Mouse (Mus musculus) ES-E14 (cell line): ENCODE data around the gene Zfp398. TPM values are rescaled to one million over a fixed set of nuclear protein-coding genes. Genes with fewer than 3 reads are reported as not detected.

Experiments
- DNase-seq: peaks from one replicate; pipeline ENCODE4 v3.0.0-alpha.2; 2013; ENCODE audit warnings: low read depth, low spot score
- H3K27ac ChIP-seq: 2 replicates; pipeline ENCODE4 v1.5.1; 2012; ENCODE audit warnings: low read depth, mild to moderate bottlenecking, low read length, moderate library complexity, mixed read lengths; ENCODE audit not compliant: poor library complexity, insufficient read depth, severe bottlenecking
- H3K36me3 ChIP-seq: 2 replicates; pipeline ENCODE4 v1.6.1; 2012; ENCODE audit warnings: mild to moderate bottlenecking, low read length, moderate library complexity, mixed read lengths; ENCODE audit not compliant: control insufficient read depth, poor library complexity, insufficient read depth, severe bottlenecking
- H3K4me1 ChIP-seq, 2 experiments: fragments of 150-350 bp in 1 of 2; sonication (generic) in 1 of 2; 2 replicates each; pipeline ENCODE4 v1.6.1; 2012; ENCODE audit warnings: low read length in 2 of 2, mild to moderate bottlenecking in 1 of 2, mixed read lengths in 1 of 2; ENCODE audit not compliant: control insufficient read depth in 2 of 2, insufficient read depth in 2 of 2, poor library complexity in 1 of 2
- H3K4me3 ChIP-seq, 2 experiments: fragments of 150-350 bp in 1 of 2; sonication (generic) in 1 of 2; 2 replicates each; pipeline ENCODE4 v1.5.1; 2012; ENCODE audit warnings: low read length in 2 of 2, low read depth in 1 of 2, mild to moderate bottlenecking in 1 of 2, mixed read lengths in 1 of 2; ENCODE audit not compliant: insufficient read depth in 1 of 2, poor library complexity in 1 of 2, severe bottlenecking in 1 of 2
- H3K9ac ChIP-seq: 2 replicates; pipeline ENCODE4 v1.6.1; 2012; ENCODE audit warnings: low read depth, mild to moderate bottlenecking, low read length, mixed read lengths; ENCODE audit not compliant: poor library complexity, insufficient read depth, severe bottlenecking
- H3K9me3 ChIP-seq: fragments of 150-350 bp; sonication (generic); 2 replicates; pipeline ENCODE4 v1.6.1; 2012; ENCODE audit warnings: low read depth, mild to moderate bottlenecking, low read length; ENCODE audit not compliant: control insufficient read depth, insufficient read depth
- CHD2 ChIP-seq: IDR thresholded peaks from 2 replicates; pipeline ENCODE4 v1.6.1; 2014; ENCODE audit warnings: mild to moderate bottlenecking, low read depth, low read length, inconsistent platforms
- HCFC1 ChIP-seq: IDR thresholded peaks from 2 replicates; pipeline ENCODE4 v1.6.1; 2012; ENCODE audit warnings: low read length, inconsistent platforms, borderline replicate concordance; ENCODE audit not compliant: insufficient read depth
- MAFK ChIP-seq: IDR thresholded peaks from 2 replicates; pipeline ENCODE4 v1.6.1; 2014; ENCODE audit warnings: mild to moderate bottlenecking, low read depth, low read length, inconsistent platforms; ENCODE audit not compliant: insufficient read depth
- ZC3H11A ChIP-seq: IDR thresholded peaks from 2 replicates; pipeline ENCODE4 v1.6.1; 2012; ENCODE audit warnings: low read depth, mild to moderate bottlenecking, inconsistent platforms, low read length, borderline replicate concordance
- ZNF384 ChIP-seq: IDR thresholded peaks from 2 replicates; pipeline ENCODE4 v1.6.1; 2012; ENCODE audit warnings: low read depth, low read length, inconsistent platforms
- in situ Hi-C, 2 experiments: fragments of 600-800 bp; cut with MboI; formaldehyde crosslinking; loops; one replicate each; pipeline ENCODE4 v1.15.1; 2025; ENCODE audit warnings: low sequenced_read_pairs in 2 of 2, inconsistent platforms in 1 of 2; ENCODE audit not compliant: unreplicated experiment in 2 of 2
- total RNA-seq: library from RNA; depleted of rRNA; stranded (reverse); fragments of 300-350 nt; gene quantifications from 2 replicates; pipeline ENCODE4 v1.2.3, GENCODE M21; 2012; rRNA removed

Gene Zfp398
- 3.8 and 4.3 TPM in 2 replicates for total RNA-seq

DNA sequence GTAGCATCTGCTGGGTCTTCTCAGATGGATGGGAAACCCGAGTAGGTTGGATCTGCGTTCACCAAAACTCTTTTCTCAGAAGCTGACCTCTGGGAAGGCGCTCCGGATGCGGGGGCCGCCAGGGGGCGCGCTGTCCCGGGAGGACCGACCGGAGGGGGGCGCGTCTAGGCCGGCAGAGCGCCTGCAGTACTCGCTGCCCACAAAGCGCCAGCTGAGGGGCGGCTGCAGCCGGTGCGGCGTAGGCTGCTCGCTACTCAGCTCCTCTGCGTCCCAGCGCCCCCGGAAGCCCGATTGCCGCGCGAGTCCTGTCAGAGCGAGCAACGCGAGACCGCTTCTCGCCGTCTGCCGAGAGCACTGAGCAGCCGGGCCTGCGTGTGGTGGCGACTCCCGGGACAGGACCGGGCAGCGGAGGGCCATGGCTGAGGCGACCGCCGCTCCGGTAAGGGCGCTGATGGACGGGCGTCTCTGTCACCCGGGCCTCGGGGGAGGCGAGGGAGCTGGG lies at the start of gene Zfp398:
Zfp398 (plus strand) TSS at position 180 of the 502 bp plus-strand sequence.
- H3K9ac ChIP-seq: peak within 1 kb of the TSS; percentile 75
- TF ChIP-seq ZC3H11A: no peak
- no peak for TF ChIP-seq ZNF384
- peak; percentile 69 for TF ChIP-seq HCFC1
- TF ChIP-seq MAFK: no peak
- TF ChIP-seq CHD2: peak; percentile 62; the same call in 1 of the 2 replicates
- H3K36me3 ChIP-seq: no peaks in the 10 kb centered on the region
- peak within 1 kb of the TSS; percentile 82 to 86 for H3K4me3 ChIP-seq
- peak; percentile 80 for DNase-seq
- in situ Hi-C loops: no loop called here
- H3K4me1 ChIP-seq: peaks cover 0 to 2% of the 10 kb centered on the region in 2 experiments; a peak in 1 of 4 replicates
- H3K27ac ChIP-seq: no peak within 1 kb of the TSS
- H3K9me3 ChIP-seq: no peaks in the 10 kb centered on the region

- peaks cover 4 to 5% of the 10 kb centered on the region in 2 experiments; a peak in 3 of 4 replicates for H3K4me1 ChIP-seq
- in situ Hi-C loops: no loop called here
- DNase-seq: peak; percentile 68
Measured at GRCm38 (mm10) chr6:47787941-47788736, 47.3 kb upstream of the Zfp398 start.

DNA sequence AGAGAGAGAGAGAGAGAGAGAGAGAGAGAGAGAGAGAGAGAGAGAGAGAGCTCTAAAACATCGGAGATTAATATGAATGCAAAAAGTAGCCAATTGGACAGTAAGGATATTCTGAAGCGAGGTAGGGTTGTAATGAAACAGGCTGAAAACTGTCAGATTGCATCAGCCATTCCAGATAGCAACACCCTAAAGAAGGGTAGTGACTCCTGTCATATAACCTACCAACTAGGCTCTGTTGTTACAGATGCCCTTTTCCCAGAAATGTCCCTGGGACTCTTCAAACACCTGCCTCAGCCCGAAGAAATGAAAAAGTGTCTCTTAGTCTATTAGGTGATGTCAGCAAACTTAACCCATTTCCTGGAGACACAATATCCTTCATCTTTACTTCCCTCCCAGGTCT lies 46.6 kb upstream of the Zfp398 start:
- Histone ChIP-seq H3K4me3 (peak overlapping the region; percentile 63 to 69), H3K9ac (peak overlapping the region; percentile 92; the same call in 1 of the 2 replicates), H3K36me3 (no peaks in the 10 kb centered on the region), H3K9me3 (no peaks in the 10 kb centered on the region), H3K27ac (no peak overlapping the region), H3K4me1 (peaks cover 4 to 5% of the 10 kb centered on the region in 2 experiments; a peak in 3 of 4 replicates)
- DNase-seq: no peak
- no peak for TF ChIP-seq ZNF384
- TF ChIP-seq MAFK: no peak
- TF ChIP-seq HCFC1: no peak
- no peak for TF ChIP-seq ZC3H11A
- no peak for TF ChIP-seq CHD2
- in situ Hi-C loops: no loop called here

More at GRCm38 (mm10) chr6:47787941-47788736, 47.3 kb upstream of the Zfp398 start:
- Histone ChIP-seq H3K36me3 (no peaks in the 10 kb centered on the region), H3K27ac (peak overlapping the region; percentile 81), H3K9ac (peak overlapping the region; percentile 92), H3K9me3 (no peaks in the 10 kb centered on the region), H3K4me3 (peak overlapping the region; percentile 63 to 69)
- 0 out of 2 replicates have a peak, but pooled peaks have one; percentile 43 for TF ChIP-seq CHD2
- no peak for TF ChIP-seq ZC3H11A
- TF ChIP-seq MAFK: peak; percentile 61
- TF ChIP-seq ZNF384: no peak
- peak; percentile 75; the same call in 1 of the 2 replicates for TF ChIP-seq HCFC1

GRCm38 (mm10) chr6:47790745-47791144 lies 44.7 kb upstream of the Zfp398 start:
- Histone ChIP-seq H3K9ac (peak overlapping the region; percentile 55; the same call in 1 of the 2 replicates), H3K4me3 (peak overlapping the region in 1 of 2 experiments; percentile 19; a peak in 1 of 4 replicates), H3K4me1 (peaks cover 4 to 5% of the 10 kb centered on the region in 2 experiments; a peak in 3 of 4 replicates), H3K9me3 (no peaks in the 10 kb centered on the region), H3K36me3 (peaks cover 6% of the 10 kb centered on the region), H3K27ac (peak overlapping the region; percentile 54; the same call in 1 of the 2 replicates)
- DNase-seq: no peak
- in situ Hi-C loops: no loop called here
- no peak for TF ChIP-seq HCFC1
- TF ChIP-seq ZC3H11A: no peak
- peak; percentile 98 for TF ChIP-seq MAFK
- TF ChIP-seq CHD2: no peak
- TF ChIP-seq ZNF384: no peak
